Mouse (Mus musculus): ENCODE results near the gene Aqp6. TPM values are rescaled to one million over a fixed set of nuclear protein-coding genes. Genes with fewer than 3 reads are reported as not detected.

Gene Aqp6
- total RNA-seq, 2 experiments from 2014 or later: 0.48 to 0.81 TPM

DNA sequence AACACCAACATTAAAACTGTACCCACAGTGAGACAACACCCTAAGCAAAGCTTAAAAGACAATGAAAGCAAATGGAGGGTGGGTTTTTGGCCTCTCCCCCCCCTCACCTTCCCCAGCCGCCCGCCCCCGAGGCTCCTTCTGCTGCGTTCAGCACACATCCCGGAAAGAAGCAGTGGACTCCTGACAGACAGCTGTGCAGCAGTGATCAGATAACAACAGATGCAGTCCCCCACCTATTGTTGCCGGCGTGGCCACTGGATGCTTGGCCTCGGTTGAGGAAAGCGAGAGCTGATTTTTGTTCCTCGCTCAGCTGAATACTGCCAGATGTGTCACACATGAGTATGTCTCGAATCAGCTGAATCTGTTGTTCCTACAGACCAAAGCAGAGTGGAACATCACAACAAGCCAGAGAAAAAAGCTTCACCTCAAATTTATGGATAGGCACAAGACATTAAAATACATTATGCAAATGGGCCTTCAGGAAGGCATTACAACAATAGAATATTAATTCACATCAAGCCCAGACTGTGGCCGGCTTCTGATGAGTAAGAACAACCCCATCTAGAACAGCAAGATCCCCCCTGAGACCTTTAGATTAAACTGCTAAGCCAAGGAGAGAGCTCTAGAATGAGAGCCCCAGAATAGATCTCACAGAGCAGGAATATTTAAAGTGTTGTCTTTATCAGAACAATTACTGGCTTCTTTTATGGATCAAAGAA is 36.4 kb downstream of the Aqp6 start:
- no peak for DNase-seq (ENCODE audit: low spot score in 2 of 2)
- intact Hi-C loops (cut with DNase I): no loop called here

DNA sequence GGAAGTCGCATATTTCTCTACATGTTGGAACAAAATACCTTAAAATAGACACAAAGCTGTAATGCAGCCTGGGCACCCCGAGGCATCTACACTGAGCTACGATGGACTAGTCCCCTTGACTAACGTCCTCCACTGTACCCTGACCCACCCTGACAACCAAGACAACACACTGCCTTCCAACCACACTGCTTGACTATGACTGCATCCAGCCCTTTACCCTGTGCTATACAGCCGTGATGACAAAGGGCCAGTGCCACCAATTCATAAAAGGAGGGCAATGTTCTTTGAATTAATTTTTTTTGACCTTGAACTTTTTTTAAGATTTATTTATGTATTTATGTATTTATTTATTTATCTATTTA is 36.9 kb downstream of the Aqp6 start:
- intact Hi-C loops (cut with DNase I): no loop called here
- no peak for DNase-seq (ENCODE audit: low spot score in 2 of 2)

DNA sequence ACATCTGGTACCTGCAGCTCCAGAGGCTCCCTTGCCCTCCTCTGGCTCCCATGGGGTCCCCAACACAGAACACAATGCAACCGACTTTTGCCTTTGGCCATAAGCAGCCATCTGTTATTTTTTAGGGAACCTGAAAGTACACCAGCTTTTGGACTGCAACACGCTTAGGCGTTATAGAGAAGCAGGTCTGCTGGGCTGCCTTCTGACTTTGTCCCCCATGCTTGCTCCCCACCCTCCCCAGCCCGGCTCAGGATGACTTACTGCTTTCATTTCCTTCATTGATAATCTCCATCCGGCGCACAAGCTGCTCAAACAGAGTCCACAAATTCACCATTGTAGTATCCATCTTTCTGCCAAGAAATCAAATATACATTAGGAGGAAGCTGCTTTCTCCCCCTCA is 41.4 kb downstream of the Aqp6 start:
- intact Hi-C loops (cut with DNase I): no loop called here
- no peak for DNase-seq (ENCODE audit: low spot score in 2 of 2)

DNA sequence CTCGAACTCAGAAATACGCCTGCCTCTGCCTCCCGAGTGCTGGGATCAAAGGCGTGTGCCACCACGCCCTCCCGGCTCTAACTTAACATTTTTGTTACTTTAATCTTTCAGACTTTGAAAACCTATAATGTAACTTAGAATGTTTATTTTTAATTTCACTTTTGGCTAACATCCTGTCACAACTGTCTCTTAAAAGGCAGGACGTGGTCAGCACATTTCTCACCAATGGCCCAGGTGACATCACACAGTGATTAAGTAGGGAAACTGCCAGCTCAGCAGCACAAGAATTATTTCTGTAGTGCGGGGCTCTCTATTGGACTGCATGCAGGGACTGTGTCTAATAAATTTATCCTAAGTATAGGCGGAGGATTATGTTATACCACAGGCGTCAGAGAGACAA is 42.6 kb downstream of the Aqp6 start:
- no peak for DNase-seq (ENCODE audit: low spot score in 2 of 2)
- intact Hi-C loops (cut with DNase I): no loop called here

DNA sequence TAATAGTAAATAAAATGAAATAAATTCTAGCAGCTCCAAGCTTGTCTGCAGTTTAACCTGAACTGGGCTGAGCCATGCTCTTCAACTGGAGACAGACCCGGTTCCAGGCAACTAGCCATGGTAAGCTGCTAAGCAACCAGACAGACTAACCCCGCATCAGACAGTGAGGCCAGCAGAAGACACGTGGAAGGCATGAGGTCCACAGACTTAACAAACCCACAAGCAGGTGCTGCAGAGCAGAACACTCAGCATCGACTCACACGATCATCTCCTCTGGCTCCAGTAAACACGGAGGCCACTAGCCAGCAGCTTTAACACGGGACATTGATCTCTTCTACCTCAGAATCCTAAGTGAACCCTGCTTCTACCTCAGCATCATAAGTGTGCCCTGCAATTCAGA is 43.6 kb downstream of the Aqp6 start:
- peak in 1 of 2 experiments; percentile 32 for DNase-seq (ENCODE audit: low spot score in 2 of 2)
- intact Hi-C loops (cut with DNase I): no loop called here

DNA sequence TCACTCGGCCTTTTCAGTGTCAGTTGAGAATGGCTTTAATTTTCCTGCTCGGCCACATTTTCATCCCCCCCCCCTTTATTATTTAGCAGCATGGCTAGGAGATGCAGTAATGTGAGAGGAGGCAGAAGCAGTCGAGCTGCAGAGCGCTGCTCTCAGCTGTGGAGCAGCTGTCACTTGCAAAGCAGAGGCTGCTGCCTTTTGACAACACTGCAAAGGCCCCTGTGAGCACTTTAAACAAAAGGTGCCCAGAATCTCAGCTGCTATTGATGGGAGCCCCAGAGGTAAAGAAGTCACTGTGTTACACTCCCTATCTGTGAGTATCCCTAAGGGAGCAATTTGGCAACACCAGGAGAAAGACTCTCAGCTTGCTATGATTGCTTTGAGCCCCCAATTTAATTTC is 47.1 kb downstream of the Aqp6 start:
- intact Hi-C loops (cut with DNase I): no loop called here
- DNase-seq (ENCODE audit: low spot score in 2 of 2): no peak

DNA sequence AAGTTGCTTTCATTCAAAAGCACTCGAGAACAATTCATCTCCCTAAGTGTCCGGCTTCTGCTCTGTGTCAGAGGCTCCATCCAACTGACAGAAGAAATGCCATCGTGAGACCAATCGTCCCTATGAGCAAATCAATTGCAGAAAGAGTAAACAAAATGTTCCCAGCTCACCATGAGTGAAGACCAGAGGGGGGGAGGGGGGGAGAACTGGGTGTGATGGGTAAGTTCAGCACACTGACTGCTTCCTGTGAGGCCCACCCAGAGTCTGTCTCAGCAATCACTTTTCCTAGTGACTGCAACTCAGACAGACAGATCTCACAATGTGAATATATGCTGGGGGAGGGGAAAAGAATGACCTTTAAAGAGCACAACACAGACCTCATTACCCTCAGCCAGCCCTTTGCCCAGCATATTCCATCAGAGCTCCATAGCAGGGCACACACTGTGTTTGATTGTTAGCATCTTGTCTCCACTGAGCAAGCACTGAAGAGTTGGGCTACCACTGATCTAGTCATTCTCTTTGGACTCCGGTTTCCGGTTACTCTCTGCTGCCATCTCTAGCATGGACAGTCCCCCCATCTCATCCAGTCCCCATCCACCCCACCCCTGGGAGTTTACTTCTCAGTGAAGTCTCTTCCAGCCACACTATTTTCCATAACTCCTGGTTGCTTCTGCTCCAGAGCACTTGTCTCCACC is 48.0 kb downstream of the Aqp6 start:
- no peak for DNase-seq (ENCODE audit: low spot score in 2 of 2)
- intact Hi-C loops (cut with DNase I): no loop called here

DNA sequence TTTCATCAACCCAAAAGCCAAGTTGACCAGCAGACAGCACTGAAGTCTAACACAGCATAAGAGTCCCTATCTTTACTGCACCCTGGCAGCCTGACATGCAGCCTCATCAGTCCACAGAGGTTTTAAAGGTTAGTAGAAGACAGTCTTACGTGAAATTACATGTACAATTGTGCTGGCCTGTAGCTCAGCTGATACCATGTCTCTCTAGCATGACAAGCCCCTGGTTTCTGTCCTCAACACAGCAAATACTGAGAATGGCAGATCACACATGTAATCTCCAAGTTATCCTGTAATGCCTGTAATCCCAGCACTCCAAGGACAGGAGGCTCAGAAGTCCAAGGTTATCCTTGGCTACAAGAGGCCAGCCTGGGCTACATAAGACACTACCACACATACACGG is 49.1 kb downstream of the Aqp6 start:
- intact Hi-C loops (cut with DNase I): no loop called here
- DNase-seq (ENCODE audit: low spot score in 2 of 2): no peak

DNA sequence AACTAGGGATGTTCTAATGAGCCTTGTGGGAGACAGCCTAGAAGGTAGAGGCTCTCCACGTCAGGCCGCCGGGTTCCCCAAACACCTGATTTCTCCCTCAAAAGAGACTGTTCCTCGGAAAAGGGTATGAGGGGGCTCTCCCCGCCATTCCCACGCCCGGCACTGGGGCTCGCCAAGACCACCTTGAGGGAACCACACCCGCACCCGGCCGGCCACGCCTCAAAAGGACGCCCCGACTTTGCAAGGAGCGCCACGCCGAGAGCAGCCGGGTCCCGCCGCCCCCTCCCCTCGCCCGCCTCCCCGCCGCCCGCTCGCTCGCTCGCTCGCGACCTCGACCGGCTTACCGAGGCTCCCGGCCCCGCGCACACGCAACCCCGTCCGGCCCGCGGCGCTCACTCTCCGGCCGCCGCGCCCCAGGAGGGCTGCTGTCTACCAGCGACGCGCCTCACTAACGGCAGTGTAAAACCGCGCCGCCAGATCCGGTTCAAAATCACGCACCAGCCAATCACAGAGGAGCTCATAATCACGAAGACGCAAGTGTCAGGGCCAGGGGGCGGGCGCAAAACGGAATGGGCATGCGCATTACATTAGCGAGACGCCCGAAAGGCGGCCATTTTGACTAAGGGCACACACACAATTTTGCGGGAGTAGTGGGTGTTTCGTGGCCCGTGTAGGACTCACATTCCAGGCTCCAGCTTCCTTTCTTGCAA is 50.1 kb downstream of the Aqp6 start, which contains the start of gene Racgap1:
Gene Racgap1 (minus strand): TSS at position 494 of the 710 bp plus-strand sequence.
- intact Hi-C loops (cut with DNase I): no loop called here
- peak; percentile 93 to 96 for DNase-seq (ENCODE audit: low spot score in 2 of 2)

DNA sequence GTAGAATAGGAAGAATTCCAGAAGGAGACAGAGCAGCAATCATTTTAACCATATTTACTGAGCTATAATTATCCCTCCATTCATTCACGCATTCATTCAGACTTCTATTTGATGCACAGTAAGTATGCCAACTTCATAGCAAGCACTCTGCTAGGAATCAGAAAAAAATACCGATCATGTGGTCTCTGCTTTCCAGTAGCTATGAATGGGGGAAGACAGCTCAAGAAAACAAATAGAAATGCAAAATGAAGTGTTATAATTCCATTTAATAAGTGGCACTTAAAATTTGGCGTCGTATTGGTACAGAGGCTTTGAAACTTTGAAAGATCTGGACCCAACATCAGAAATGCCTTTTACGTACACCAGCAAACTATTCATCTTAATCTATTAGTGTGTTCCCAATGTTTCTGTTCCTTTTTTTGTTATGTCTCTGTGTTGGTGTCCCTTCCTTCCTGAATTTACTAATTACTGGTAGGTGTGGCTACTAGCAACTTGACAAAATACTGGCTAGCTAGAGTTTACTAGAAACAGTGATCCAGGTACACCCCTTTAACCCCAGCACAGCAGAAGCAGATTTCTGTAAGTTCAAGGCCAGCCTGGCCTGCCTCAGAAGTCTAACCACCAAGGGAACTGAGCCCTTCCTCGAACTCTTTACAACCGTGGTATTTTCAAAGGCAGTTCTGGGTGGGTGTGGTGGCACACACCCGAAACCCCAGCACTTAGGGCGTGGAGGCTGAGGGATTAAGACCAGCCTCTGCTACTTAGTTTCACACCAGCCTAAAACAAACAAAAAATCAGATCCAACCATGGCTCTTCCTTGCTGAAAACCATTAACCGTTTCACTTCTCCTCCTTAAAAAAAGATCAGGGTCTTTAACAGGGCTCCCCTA is 51.0 kb downstream of the Aqp6 start:
- intact Hi-C loops (cut with DNase I): no loop called here
- DNase-seq (ENCODE audit: low spot score in 2 of 2): no peak

DNA sequence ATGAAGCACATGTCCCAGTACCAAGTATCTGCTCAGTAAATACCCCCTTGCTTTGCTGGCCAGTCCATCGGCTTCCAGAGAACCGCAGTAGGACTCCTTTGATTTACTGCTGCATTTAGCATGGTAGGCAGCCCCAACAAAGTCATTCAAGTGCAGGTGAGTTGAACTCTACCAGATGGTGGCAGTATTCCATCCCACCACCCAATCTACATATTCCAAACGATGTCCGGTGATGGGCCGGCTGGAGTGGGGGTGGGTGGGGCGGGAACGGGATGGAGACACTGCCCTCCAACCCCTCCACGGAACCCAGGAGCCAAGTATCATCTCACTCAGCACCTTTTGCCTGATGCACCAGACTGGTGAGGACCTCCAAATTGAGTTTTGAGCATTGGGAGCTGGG is 52.1 kb downstream of the Aqp6 start:
- no peak for DNase-seq (ENCODE audit: low spot score in 2 of 2)
- intact Hi-C loops (cut with DNase I): no loop called here

DNA sequence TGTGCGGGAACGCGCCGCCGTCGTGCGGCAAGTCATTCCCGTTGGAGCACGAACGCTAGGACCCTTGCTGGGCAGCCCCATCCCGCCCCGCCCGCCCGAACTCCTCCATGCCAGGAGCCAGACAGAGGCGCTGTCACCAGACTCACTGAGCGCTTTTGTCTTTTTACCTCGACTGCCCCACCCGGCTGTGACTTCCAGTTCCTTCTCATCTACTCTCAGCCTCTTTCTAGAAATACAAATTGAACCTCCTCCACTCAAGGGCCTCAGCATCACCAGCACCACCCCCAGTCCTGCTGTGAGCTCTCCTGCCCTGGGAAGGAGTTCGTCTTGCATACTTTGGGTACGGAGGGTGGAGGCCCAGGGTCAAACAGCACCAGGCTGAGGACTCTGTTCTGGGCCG is 52.7 kb downstream of the Aqp6 start:
- intact Hi-C loops (cut with DNase I): no loop called here
- no peak for DNase-seq (ENCODE audit: low spot score in 2 of 2)

Other genes with a start within 250 kb of the Aqp6 start
- gene Fmnl3, start 230.9 kb upstream of the Aqp6 start, total RNA-seq (2021): 10 to 100 TPM; 10.6 to 10.8 TPM
- 100 to 1,000 TPM; 319 to 339 TPM for gene Tmbim6, start 208.5 kb upstream of the Aqp6 start, total RNA-seq (2021)
- 10 to 100 TPM; 19.4 to 21.4 TPM for gene Nckap5l, start 143.7 kb upstream of the Aqp6 start, total RNA-seq (2021)
- gene Bcdin3d, start 126.7 kb upstream of the Aqp6 start, total RNA-seq (2021): 1 to 10 TPM; 3.9 to 6.6 TPM
- gene Faim2, start 73.2 kb upstream of the Aqp6 start, total RNA-seq (2021): 100 to 1,000 TPM; 365 to 407 TPM
- gene Aqp2, start 22.3 kb upstream of the Aqp6 start, total RNA-seq (2021): not detected
- under 1 TPM; 0.23 to 0.37 TPM for gene Aqp5, start 10.6 kb upstream of the Aqp6 start, total RNA-seq (2021)
- gene Racgap1, start 50.3 kb downstream of the Aqp6 start, total RNA-seq (2021): 10 to 100 TPM in 1 of 2 experiments, 1 to 10 TPM in 1; 8.3 to 10.1 TPM
- gene Asic1, start 69.0 kb downstream of the Aqp6 start, total RNA-seq (2021): 10 to 100 TPM; 59.1 to 79.8 TPM
- 100 to 1,000 TPM; 159 to 164 TPM for gene Smarcd1, start 100.7 kb downstream of the Aqp6 start, total RNA-seq (2021)
- 10 to 100 TPM in 1 of 2 experiments, 1 to 10 TPM in 1; 9.2 to 10.4 TPM for gene Gm17349, start 104.1 kb downstream of the Aqp6 start, total RNA-seq (2021)
- gene Gpd1, start 116.1 kb downstream of the Aqp6 start, total RNA-seq (2021): 100 to 1,000 TPM in 1 of 2 experiments, 10 to 100 TPM in 1; 89.9 to 104 TPM
- 100 to 1,000 TPM; 112 to 121 TPM for gene Cox14, start 124.2 kb downstream of the Aqp6 start, total RNA-seq (2021)
- gene Cers5, start 171.5 kb downstream of the Aqp6 start, total RNA-seq (2021): 10 to 100 TPM; 32.3 to 42.2 TPM

Measured in left cerebral cortex, postnatal 36 days (tissue).